Mouse (Mus musculus): Measurements from ENCODE around the gene Rfx6. TPM values are rescaled to one million over a fixed set of nuclear protein-coding genes. Genes with fewer than 3 reads are reported as not detected.

Gene Rfx6
- 1.9 and 2.3 TPM in 2 replicates for polyA plus RNA-seq (2014; fragmentation: Nextera tagmentation; extraction: Ambion mirVana)

DNA sequence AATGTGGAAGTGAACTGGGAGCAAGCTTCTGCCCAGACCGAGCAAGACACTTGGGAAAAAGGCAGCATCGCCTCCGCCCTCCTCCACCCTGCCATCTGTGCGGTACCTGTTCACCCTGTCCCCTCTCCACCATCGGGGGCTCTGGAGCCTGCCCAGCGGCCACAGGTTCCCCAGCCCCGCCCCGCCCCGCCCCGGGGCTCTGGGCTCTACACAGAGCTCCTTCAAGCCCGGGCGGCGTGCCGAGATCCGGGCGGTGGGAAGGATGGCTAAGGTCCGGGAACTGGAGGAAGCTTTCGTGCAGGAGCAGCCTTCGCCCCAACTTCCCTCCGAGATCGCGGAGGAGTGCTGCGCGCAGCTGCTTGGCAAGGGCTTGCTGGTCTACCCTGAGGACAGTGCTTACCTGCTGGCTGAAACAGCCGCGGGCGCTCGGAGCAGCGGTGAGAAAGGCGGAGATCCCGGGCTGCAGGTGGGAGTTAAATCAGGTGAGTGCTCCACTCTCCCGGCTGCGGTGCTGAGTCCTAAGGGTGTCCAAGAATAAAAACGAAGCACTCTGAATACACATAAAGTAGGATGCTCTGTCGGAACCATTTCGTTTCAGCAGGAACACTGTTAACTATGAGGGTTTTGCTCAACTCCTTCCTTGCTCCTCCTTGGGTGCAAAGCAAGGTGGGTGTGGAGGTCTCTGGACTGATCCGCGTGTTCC, at the start of gene Rfx6:
Rfx6 (plus strand) TSS at position 209 of the 703 bp plus-strand sequence.
- Histone ChIP-seq H3K9me3 (ENCODE audit: control insufficient read depth, low read length) (no peaks in the 10 kb centered on the region), H3K9ac (ENCODE audit: low read length) (peak within 1 kb of the TSS; percentile 34), H3K4me2 (ENCODE audit: low read length) (peak within 1 kb of the TSS; percentile 68), H3K4me1 (replicated peaks; ENCODE audit: control insufficient read depth, insufficient read depth, low read length) (no peaks in the 10 kb centered on the region), H3K4me3 (ENCODE audit: low read depth, low read length) (peak within 1 kb of the TSS; percentile 41), H3K36me3 (ENCODE audit: control insufficient read depth, insufficient read depth, low read length) (no peaks in the 10 kb centered on the region), H3K27ac (ENCODE audit: low read depth) (no peak within 1 kb of the TSS), H3K27me3 (replicated peaks; ENCODE audit: control insufficient read depth, insufficient read depth, low read length) (peaks cover 25% of the 10 kb centered on the region)
- peak; percentile 79 for DNase-seq (ENCODE audit: low spot score)
- ATAC-seq (replicated peaks; ENCODE audit: low FRiP score, low TSS enrichment, low read depth): peak; percentile 84
- 1% methylated on average over 38 of the region's 38 CpGs for WGBS

DNA sequence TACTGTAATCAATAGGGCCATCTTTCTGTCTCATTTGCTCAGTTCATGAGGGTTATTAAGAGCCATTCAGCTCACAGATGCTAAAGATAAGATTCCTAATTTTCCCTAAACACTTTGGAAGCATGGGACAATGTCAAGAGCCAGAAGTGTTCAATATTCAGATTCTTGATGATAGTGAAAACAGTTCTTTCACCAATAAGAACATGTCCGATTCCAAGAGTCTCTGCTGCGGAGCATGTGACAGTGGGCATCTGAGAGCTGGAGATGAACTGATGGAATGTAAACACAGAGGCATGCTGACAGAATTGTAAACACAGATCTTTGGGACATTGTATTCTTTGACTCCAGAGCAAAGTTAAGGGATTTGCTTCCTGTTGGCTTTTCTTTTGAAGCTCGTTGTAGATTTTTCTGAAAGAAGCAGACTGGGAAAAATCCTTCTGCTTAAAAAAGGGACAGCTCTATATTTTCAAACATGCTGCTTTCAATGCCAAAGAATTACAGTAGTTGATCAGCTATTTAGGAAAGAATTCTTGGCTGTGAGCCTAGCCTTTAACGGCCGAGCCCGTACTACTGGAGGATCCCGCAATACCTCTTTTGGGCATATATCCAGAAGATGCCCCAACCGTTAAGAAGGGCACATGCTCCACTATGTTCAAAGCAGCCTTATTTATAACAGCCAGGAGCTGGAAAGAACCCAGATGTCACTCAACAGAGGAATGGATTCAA, 46.0 kb upstream of the Rfx6 start, which contains the start of gene Gprc6a:
Gprc6a (minus strand) TSS at position 51 of the 726 bp plus-strand sequence.
- 36% methylated on average over 8 of the region's 8 CpGs for WGBS
- Histone ChIP-seq H3K4me2 (ENCODE audit: low read length) (no peak within 1 kb of the TSS), H3K9ac (ENCODE audit: low read length) (no peak within 1 kb of the TSS), H3K4me3 (ENCODE audit: low read depth, low read length) (no peak within 1 kb of the TSS), H3K27ac (ENCODE audit: low read depth) (no peak within 1 kb of the TSS), H3K4me1 (replicated peaks; ENCODE audit: control insufficient read depth, insufficient read depth, low read length) (no peaks in the 10 kb centered on the region), H3K36me3 (ENCODE audit: control insufficient read depth, insufficient read depth, low read length) (no peaks in the 10 kb centered on the region), H3K9me3 (ENCODE audit: control insufficient read depth, low read length) (no peaks in the 10 kb centered on the region), H3K27me3 (replicated peaks; ENCODE audit: control insufficient read depth, insufficient read depth, low read length) (no peaks in the 10 kb centered on the region)
- no peak for ATAC-seq (replicated peaks; ENCODE audit: low FRiP score, low TSS enrichment, low read depth)
- no peak for DNase-seq (ENCODE audit: low spot score)

DNA sequence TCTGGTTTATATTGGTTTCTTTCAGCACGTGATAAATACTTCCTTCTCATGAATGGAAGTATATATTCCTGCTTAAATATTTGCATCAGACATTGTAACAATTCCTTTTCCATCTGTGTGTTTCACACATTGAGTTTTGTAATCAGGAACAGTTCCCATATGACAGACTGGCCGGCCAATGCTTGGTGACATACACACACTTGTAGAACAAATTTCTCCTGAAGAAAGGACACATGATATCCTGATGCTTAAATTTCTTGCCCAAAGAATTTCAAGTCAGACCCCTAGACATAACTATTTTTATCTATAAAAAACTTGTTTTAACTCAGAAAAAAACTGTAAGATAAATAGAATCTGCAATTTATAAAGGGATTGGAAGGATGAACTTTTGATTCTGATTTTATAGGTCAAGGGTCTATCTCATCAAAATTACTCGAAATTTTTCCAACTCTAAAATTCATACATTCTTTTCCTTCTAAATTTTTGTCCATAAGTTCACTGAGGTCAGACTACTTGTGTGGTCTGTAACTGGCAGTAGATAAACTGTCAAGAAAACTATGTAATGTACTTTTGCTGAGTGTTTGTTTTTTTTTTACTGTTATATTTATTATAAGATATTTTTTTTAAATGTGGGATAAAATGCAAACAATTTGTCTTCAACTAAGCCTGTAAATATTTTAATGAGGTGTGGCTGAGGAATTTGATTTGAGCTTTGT, 27.9 kb upstream of the Rfx6 start:
- DNase-seq (ENCODE audit: low spot score): no peak
- ATAC-seq (replicated peaks; ENCODE audit: low FRiP score, low TSS enrichment, low read depth): no peak

DNA sequence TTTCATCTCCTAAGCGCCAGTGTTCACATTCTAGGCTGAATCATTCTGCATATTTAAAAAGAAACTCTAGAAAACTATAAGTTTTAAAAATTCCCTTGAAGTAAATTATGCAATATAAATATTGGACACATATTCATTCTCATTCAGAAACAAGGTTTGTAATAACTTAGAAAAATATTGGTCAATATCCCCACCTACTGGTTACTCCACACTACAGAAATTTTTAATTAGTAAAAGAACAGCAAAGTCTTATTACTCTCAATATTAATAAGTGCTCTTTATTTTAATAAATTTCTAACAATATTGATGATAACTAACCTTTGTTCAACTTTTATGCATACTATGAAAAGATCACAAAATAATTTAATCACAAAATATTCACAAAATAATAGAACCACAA, 20.2 kb upstream of the Rfx6 start:
- Histone ChIP-seq H3K9me3 (ENCODE audit: control insufficient read depth, low read length) (no peaks in the 10 kb centered on the region), H3K27me3 (replicated peaks; ENCODE audit: control insufficient read depth, insufficient read depth, low read length) (no peaks in the 10 kb centered on the region), H3K27ac (ENCODE audit: low read depth) (no peak overlapping the region), H3K4me1 (replicated peaks; ENCODE audit: control insufficient read depth, insufficient read depth, low read length) (no peaks in the 10 kb centered on the region), H3K9ac (ENCODE audit: low read length) (no peak overlapping the region), H3K36me3 (ENCODE audit: control insufficient read depth, insufficient read depth, low read length) (no peaks in the 10 kb centered on the region), H3K4me3 (ENCODE audit: low read depth, low read length) (no peak overlapping the region), H3K4me2 (ENCODE audit: low read length) (no peak overlapping the region)
- 72% methylated on average over 1 of the region's 1 CpGs for WGBS
- DNase-seq (ENCODE audit: low spot score) (no peak), ATAC-seq (replicated peaks; ENCODE audit: low FRiP score, low TSS enrichment, low read depth) (no peak)

More for the DNA sequence above, 27.9 kb upstream of the Rfx6 start:
- H3K36me3 ChIP-seq (ENCODE audit: control insufficient read depth, insufficient read depth, low read length): no peaks in the 10 kb centered on the region
- no peaks in the 10 kb centered on the region for H3K4me1 ChIP-seq (replicated peaks; ENCODE audit: control insufficient read depth, insufficient read depth, low read length)
- no peaks in the 10 kb centered on the region for H3K9me3 ChIP-seq (ENCODE audit: control insufficient read depth, low read length)
- H3K27ac ChIP-seq (ENCODE audit: low read depth): no peak overlapping the region
- no peak overlapping the region for H3K4me3 ChIP-seq (ENCODE audit: low read depth, low read length)
- H3K4me2 ChIP-seq (ENCODE audit: low read length): no peak overlapping the region
- H3K9ac ChIP-seq (ENCODE audit: low read length): no peak overlapping the region
- WGBS: 68% methylated on average over 3 of the region's 3 CpGs
- no peaks in the 10 kb centered on the region for H3K27me3 ChIP-seq (replicated peaks; ENCODE audit: control insufficient read depth, insufficient read depth, low read length)

DNA sequence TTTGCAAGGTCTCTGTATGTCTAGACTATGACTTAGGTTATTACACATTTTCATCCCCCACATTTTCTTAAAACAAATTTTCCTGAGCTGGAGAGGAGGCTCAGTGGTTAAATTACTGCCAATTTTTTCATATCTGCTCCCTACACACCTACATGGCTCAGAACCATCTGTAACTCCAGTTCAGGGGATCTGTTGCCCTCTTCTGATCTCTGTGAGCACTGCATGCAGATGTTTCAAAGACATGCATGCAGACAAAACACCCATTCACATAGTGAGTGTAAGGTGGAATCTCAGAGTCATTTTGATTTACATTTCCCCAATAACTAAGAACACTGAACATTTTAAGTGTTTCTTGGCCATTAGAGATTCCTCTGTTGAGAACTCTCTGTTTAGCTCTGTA, 8.2 kb upstream of the Rfx6 start:
- Histone ChIP-seq H3K36me3 (ENCODE audit: control insufficient read depth, insufficient read depth, low read length) (no peaks in the 10 kb centered on the region), H3K9ac (ENCODE audit: low read length) (no peak overlapping the region), H3K27me3 (replicated peaks; ENCODE audit: control insufficient read depth, insufficient read depth, low read length) (no peaks in the 10 kb centered on the region), H3K4me3 (ENCODE audit: low read depth, low read length) (no peak overlapping the region), H3K4me2 (ENCODE audit: low read length) (no peak overlapping the region), H3K4me1 (replicated peaks; ENCODE audit: control insufficient read depth, insufficient read depth, low read length) (no peaks in the 10 kb centered on the region), H3K27ac (ENCODE audit: low read depth) (no peak overlapping the region), H3K9me3 (ENCODE audit: control insufficient read depth, low read length) (no peaks in the 10 kb centered on the region)
- ATAC-seq (replicated peaks; ENCODE audit: low FRiP score, low TSS enrichment, low read depth) (no peak), DNase-seq (ENCODE audit: low spot score) (no peak)

DNA sequence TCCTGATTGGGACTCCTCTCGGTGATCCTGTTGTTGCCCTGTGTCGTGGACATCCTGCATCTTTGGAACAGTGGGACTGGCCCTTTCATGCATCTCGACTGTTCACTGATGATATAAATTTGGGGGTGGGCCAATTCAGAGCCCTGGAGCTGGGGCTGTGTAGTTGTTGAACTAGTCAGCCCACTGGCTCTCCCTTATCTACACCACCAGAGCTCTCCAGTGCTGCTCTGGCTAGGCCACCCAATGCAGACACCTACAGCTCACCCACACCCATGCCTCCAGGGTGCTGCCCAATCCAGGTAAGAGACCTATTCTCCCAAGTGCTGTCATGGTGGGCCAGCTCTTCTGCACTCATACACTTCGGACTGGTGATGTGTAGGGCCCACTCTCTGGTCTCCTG, 6.0 kb upstream of the Rfx6 start:
- H3K4me1 ChIP-seq (replicated peaks; ENCODE audit: control insufficient read depth, insufficient read depth, low read length): no peaks in the 10 kb centered on the region
- H3K4me3 ChIP-seq (ENCODE audit: low read depth, low read length): no peak overlapping the region
- H3K27me3 ChIP-seq (replicated peaks; ENCODE audit: control insufficient read depth, insufficient read depth, low read length): peaks cover 4% of the 10 kb centered on the region; the same call in 1 of the 2 replicates
- 77% methylated on average over 4 of the region's 4 CpGs for WGBS
- H3K4me2 ChIP-seq (ENCODE audit: low read length): no peak overlapping the region
- no peaks in the 10 kb centered on the region for H3K36me3 ChIP-seq (ENCODE audit: control insufficient read depth, insufficient read depth, low read length)
- no peak for DNase-seq (ENCODE audit: low spot score)
- no peak overlapping the region for H3K9ac ChIP-seq (ENCODE audit: low read length)
- no peak for ATAC-seq (replicated peaks; ENCODE audit: low FRiP score, low TSS enrichment, low read depth)
- no peak overlapping the region for H3K27ac ChIP-seq (ENCODE audit: low read depth)
- H3K9me3 ChIP-seq (ENCODE audit: control insufficient read depth, low read length): no peaks in the 10 kb centered on the region

DNA sequence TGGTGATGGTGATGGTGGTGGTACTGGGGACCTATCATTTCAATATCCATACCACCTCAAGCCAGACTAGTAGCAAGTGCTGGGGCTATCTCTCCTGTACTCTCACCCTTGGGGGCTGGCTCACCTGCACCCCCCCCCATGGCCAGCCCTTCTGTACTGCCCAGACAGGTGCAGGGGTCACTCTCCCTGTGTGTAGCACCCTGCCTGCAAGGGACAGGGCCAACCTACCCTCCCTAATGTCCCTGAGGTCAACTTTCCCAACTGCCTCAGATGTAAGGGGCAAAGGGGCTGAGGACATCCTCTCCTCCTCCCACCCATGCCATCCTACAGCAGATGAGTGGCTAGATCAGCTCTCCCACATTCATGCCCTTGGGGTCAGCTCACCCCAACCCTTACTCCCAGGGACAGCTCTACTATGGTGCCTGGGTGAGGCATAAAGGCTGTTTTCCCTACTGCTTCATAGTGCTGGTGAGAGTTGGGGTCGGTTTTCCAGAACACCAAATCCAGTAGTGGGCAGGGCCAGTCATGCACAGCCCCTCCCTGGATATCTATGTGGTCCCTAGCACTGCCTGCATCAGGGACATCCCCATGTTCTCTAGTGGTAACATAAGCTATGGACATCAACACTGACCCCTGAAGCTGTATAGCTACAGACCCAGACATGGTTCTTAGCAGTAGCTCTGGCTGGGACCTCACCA, 5.3 kb upstream of the Rfx6 start:
- no peak overlapping the region for H3K27ac ChIP-seq (ENCODE audit: low read depth)
- DNase-seq (ENCODE audit: low spot score) (no peak), ATAC-seq (replicated peaks; ENCODE audit: low FRiP score, low TSS enrichment, low read depth) (0 out of 2 replicates have a peak, but pooled peaks have one; percentile 15)
- H3K4me1 ChIP-seq (replicated peaks; ENCODE audit: control insufficient read depth, insufficient read depth, low read length): no peaks in the 10 kb centered on the region
- H3K36me3 ChIP-seq (ENCODE audit: control insufficient read depth, insufficient read depth, low read length): no peaks in the 10 kb centered on the region
- no peak overlapping the region for H3K4me2 ChIP-seq (ENCODE audit: low read length)
- no peak overlapping the region for H3K4me3 ChIP-seq (ENCODE audit: low read depth, low read length)
- H3K9ac ChIP-seq (ENCODE audit: low read length): no peak overlapping the region
- H3K9me3 ChIP-seq (ENCODE audit: control insufficient read depth, low read length): no peaks in the 10 kb centered on the region
- WGBS: 35% methylated on average over 1 of the region's 1 CpGs
- peaks cover 11% of the 10 kb centered on the region; the same call in 1 of the 2 replicates for H3K27me3 ChIP-seq (replicated peaks; ENCODE audit: control insufficient read depth, insufficient read depth, low read length)

DNA sequence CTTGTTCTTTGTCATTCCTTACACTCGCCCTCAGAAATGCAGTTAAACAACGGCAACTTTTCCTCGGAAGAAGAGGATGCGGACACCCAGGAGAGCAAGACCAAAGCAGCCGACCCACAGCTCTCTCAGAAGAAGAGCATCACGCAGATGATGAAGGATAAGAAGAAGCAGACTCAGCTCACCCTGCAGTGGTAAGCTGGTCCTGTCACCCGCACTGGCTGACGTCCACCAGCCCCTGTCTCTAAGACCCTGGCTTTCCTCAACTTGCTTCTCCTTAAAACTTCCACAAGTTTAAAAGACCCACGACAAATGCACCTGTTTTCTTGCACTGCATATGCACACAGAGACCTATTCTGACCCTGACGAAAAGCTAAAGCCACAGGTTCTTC, 689 bp downstream of the Rfx6 start:
- no peaks in the 10 kb centered on the region for H3K4me1 ChIP-seq (replicated peaks; ENCODE audit: control insufficient read depth, insufficient read depth, low read length)
- ATAC-seq (replicated peaks; ENCODE audit: low FRiP score, low TSS enrichment, low read depth): 0 out of 2 replicates have a peak, but pooled peaks have one; percentile 7
- H3K4me2 ChIP-seq (ENCODE audit: low read length): peak overlapping the region; percentile 68
- H3K4me3 ChIP-seq (ENCODE audit: low read depth, low read length): peak overlapping the region; percentile 41
- H3K9me3 ChIP-seq (ENCODE audit: control insufficient read depth, low read length): no peaks in the 10 kb centered on the region
- H3K27me3 ChIP-seq (replicated peaks; ENCODE audit: control insufficient read depth, insufficient read depth, low read length): peaks cover 25% of the 10 kb centered on the region
- no peak overlapping the region for H3K27ac ChIP-seq (ENCODE audit: low read depth)
- no peak overlapping the region; the same call in 1 of the 2 replicates for H3K9ac ChIP-seq (ENCODE audit: low read length)
- 13% methylated on average over 10 of the region's 10 CpGs for whole genome bisulfite sequencing
- H3K36me3 ChIP-seq (ENCODE audit: control insufficient read depth, insufficient read depth, low read length): no peaks in the 10 kb centered on the region
- DNase-seq (ENCODE audit: low spot score): peak; percentile 56
